Mouse (Mus musculus): ENCODE measurements at regions not wholly inside any gene's neighbourhood (a gene's known extent, or its start where the extent isn't known, plus 50 kb on each side); places are given as distances from the start of the nearest gene placed in this dataset.
"Not testable (repeated sequence)": the region's sequence is repeated elsewhere in the genome, so short reads cannot be mapped to it uniquely, and the experiment has no call there.

DNA sequence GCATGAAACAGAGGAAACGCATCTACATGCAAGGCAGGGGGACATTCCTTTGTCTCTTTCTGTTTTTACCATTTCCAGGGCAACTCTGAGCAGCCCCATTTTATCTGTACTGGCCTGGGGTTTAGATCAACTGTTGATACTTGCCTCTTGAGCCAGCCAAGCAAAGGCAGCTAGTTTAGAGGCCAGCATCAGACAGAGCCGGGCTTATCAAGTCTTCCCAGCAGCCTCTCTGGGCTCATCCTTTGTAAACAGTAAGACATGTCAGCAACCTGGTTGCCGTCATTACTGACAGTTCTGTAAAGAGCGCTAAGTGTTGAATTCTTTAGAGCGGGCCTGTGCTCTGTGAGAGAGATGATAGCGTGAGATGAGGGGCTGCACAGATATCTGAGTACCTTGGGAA, 182.9 kb upstream of the Bmp4 start:
- H3K27me3 ChIP-seq (ENCODE audit: control insufficient read depth in 1 of 2, insufficient read depth in 2 of 2, low read length in 2 of 2), result no peaks in the 10 kb centered on the region
- H3K4me3 ChIP-seq (ENCODE audit: control insufficient read depth in 1 of 2, insufficient read depth in 1 of 2, low read depth in 2 of 2, low read length in 2 of 2), result no peak overlapping the region
- H3K79me2 ChIP-seq (ENCODE audit: control insufficient read depth, insufficient read depth, low read length, poor library complexity), result no peaks in the 10 kb centered on the region
- no peak overlapping the region for H3K27ac ChIP-seq (ENCODE audit: control insufficient read depth, low read depth, low read length)
- H3K4me1 ChIP-seq (ENCODE audit: control insufficient read depth in 1 of 2, insufficient read depth in 2 of 2, low read length in 2 of 2), result no peaks in the 10 kb centered on the region
- H3K9me3 ChIP-seq (replicated peaks; ENCODE audit: insufficient read depth, low read length), result no peaks in the 10 kb centered on the region
- H3K9ac ChIP-seq (ENCODE audit: control insufficient read depth, low read depth, low read length, poor library complexity, severe bottlenecking), result no peak overlapping the region
- peak; percentile 7 for DNase-seq (ENCODE audit: low read depth, low spot score)
- H3K36me3 ChIP-seq (ENCODE audit: control insufficient read depth in 1 of 2, insufficient read depth in 2 of 2, low read length in 2 of 2), result no peaks in the 10 kb centered on the region; a peak in 1 of 4 replicates
- TF ChIP-seq GATA1 (IDR thresholded peaks at IDR 0.05; ENCODE audit: low read depth, low read length) (no peak), TBP (IDR thresholded peaks at IDR 0.05; ENCODE audit: low read depth, low read length) (no peak), MAX (IDR thresholded peaks at IDR 0.05; ENCODE audit: low read length) (no peak), ETS1 (IDR thresholded peaks at IDR 0.05; ENCODE audit: low read depth, low read length) (no peak)

DNA sequence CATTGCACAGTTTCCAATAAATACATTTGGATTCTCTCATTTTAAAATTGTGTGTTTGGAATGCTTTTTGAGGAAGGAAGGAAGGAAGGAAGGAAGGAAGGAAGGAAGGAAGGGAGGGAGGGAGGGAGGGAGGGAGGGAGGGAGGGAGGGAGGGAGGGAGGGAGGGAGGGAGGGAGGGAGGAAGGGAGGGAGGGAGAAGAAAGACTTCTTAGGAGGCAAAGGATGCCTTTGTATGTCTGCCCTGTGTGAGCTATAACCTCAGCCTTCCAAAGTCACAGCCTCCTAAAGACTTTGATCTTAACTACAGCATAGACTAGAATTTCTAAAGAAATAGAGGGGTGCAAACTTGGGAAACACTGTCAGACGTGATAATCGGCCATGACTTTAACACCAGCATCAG, 182.5 kb upstream of the Bmp4 start:
- H3K4me3 ChIP-seq (ENCODE audit: control insufficient read depth in 1 of 2, insufficient read depth in 1 of 2, low read depth in 2 of 2, low read length in 2 of 2); H3K27me3 ChIP-seq (ENCODE audit: control insufficient read depth in 1 of 2, insufficient read depth in 2 of 2, low read length in 2 of 2); H3K79me2 ChIP-seq (ENCODE audit: control insufficient read depth, insufficient read depth, low read length, poor library complexity); H3K4me1 ChIP-seq (ENCODE audit: control insufficient read depth in 1 of 2, insufficient read depth in 2 of 2, low read length in 2 of 2); DNase-seq (ENCODE audit: low read depth, low spot score); H3K27ac ChIP-seq (ENCODE audit: control insufficient read depth, low read depth, low read length); H3K9ac ChIP-seq (ENCODE audit: control insufficient read depth, low read depth, low read length, poor library complexity, severe bottlenecking); H3K36me3 ChIP-seq (ENCODE audit: control insufficient read depth in 1 of 2, insufficient read depth in 2 of 2, low read length in 2 of 2); H3K9me3 ChIP-seq (replicated peaks; ENCODE audit: insufficient read depth, low read length): not testable (repeated sequence)

DNA sequence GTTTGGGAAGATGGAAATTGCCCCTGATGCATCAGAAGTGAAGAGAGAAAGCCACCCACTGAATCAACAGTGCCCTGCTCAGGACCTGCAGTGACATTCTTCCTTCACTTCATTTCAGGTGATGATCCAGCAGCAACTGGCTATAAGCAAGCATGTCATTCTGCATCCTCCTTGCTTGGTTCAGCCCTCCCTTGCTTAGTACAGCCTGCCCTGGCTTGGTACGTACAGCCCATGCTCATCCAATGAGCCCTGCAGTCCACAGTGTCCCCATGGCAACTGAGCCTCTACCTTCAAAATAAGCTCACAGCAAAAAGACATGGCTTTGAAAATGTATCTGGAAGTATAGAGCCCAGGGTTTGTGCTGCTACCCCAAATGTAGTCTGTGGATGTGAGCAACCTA, 181.4 kb upstream of the Bmp4 start:
- Histone ChIP-seq H3K79me2 (ENCODE audit: control insufficient read depth, insufficient read depth, low read length, poor library complexity) (no peaks in the 10 kb centered on the region), H3K4me1 (ENCODE audit: control insufficient read depth in 1 of 2, insufficient read depth in 2 of 2, low read length in 2 of 2) (no peaks in the 10 kb centered on the region), H3K27ac (ENCODE audit: control insufficient read depth, low read depth, low read length) (no peak overlapping the region), H3K9me3 (replicated peaks; ENCODE audit: insufficient read depth, low read length) (no peaks in the 10 kb centered on the region), H3K9ac (ENCODE audit: control insufficient read depth, low read depth, low read length, poor library complexity, severe bottlenecking) (no peak overlapping the region), H3K36me3 (ENCODE audit: control insufficient read depth in 1 of 2, insufficient read depth in 2 of 2, low read length in 2 of 2) (no peaks in the 10 kb centered on the region), H3K27me3 (ENCODE audit: control insufficient read depth in 1 of 2, insufficient read depth in 2 of 2, low read length in 2 of 2) (no peaks in the 10 kb centered on the region), H3K4me3 (ENCODE audit: control insufficient read depth in 1 of 2, insufficient read depth in 1 of 2, low read depth in 2 of 2, low read length in 2 of 2) (no peak overlapping the region)
- DNase-seq (ENCODE audit: low read depth, low spot score), result no peak
- TF ChIP-seq MYC (IDR thresholded peaks at IDR 0.05; ENCODE audit: low read depth, low read length) (no peak), GABPA (IDR thresholded peaks at IDR 0.05; ENCODE audit: low read depth, low read length) (no peak), EP300 (IDR thresholded peaks at IDR 0.05; ENCODE audit: low read depth in 1 of 2, low read length in 2 of 2) (no peak), CHD1 (IDR thresholded peaks at IDR 0.05; ENCODE audit: low read depth, low read length) (no peak), SIN3A (IDR thresholded peaks at IDR 0.05; ENCODE audit: low read length) (no peak), ZC3H11A (IDR thresholded peaks at IDR 0.05; ENCODE audit: low read depth, low read length) (no peak), E2F4 (IDR thresholded peaks at IDR 0.05; ENCODE audit: borderline replicate concordance, low read depth, low read length) (no peak), ZKSCAN1 (IDR thresholded peaks at IDR 0.05; ENCODE audit: low read depth, low read length) (no peak), ZNF384 (IDR thresholded peaks at IDR 0.05; ENCODE audit: low read depth, low read length) (no peak), BHLHE40 (IDR thresholded peaks at IDR 0.05; ENCODE audit: borderline replicate concordance, low read depth, low read length) (no peak), MAZ (IDR thresholded peaks at IDR 0.05; ENCODE audit: low read depth, low read length) (no peak), UBTF (IDR thresholded peaks at IDR 0.05; ENCODE audit: borderline replicate concordance, insufficient read depth, low read depth, low read length) (no peak), GATA1 (IDR thresholded peaks at IDR 0.05; ENCODE audit: low read depth, low read length) (no peak), USF2 (IDR thresholded peaks at IDR 0.05; ENCODE audit: borderline replicate concordance in 1 of 2, insufficient read depth in 1 of 2, low read depth in 1 of 2, low read length in 2 of 2) (no peak)
